Mouse (Mus musculus) hindbrain, embryonic 16.5 days (tissue): Measurements from ENCODE around the gene Zc3h8. TPM values are rescaled to one million over a fixed set of nuclear protein-coding genes. Genes with fewer than 3 reads are reported as not detected.

Source experiments
- microRNA-seq: library from miRNA; unstranded; fragments of <30 nt; microRNA quantifications from one replicate; pipeline ENCODE4, GENCODE M21; 2017
- polyA plus RNA-seq: library from polyadenylated mRNA; unstranded; fragments of >200 nt; fragmentation: Nextera tagmentation; extraction: Ambion mirVana; gene quantifications from 2 replicates; pipeline ENCODE4 v1.2.1, GENCODE M21; 2015

Zc3h8 gene
- polyA plus RNA-seq, 1 experiment from 2014 or later, result 14.1 TPM

Small RNA genes lying within 50 kb of the gene (microRNA-seq; reads per million reads assigned to microRNA genes)
- not detected for gene Gm22859

Other genes with a start within 250 kb of the Zc3h8 start
- 2.8 and 3.4 TPM in 2 replicates for gene Mertk, start 245.1 kb downstream of the Zc3h8 start, polyA plus RNA-seq
- 35.1 and 35.9 TPM in 2 replicates for gene Tmem87b, start 126.0 kb downstream of the Zc3h8 start, polyA plus RNA-seq
- gene Fbln7, start 81.1 kb downstream of the Zc3h8 start, polyA plus RNA-seq, result 3.7 and 4.3 TPM in 2 replicates
- 3.5 and 4.1 TPM in 2 replicates for gene Zc3h6, start 23.3 kb upstream of the Zc3h8 start, polyA plus RNA-seq
- gene Gm10762, start 23.6 kb upstream of the Zc3h8 start, polyA plus RNA-seq, result 16.7 and 17.0 TPM in 2 replicates
- gene Vinac1, start 104.1 kb upstream of the Zc3h8 start, polyA plus RNA-seq, result 0.70 and 0.92 TPM in 2 replicates
- gene Ttl, start 121.9 kb upstream of the Zc3h8 start, polyA plus RNA-seq, result 38.2 and 46.9 TPM in 2 replicates
- gene Polr1b, start 156.9 kb upstream of the Zc3h8 start, polyA plus RNA-seq, result 13.0 and 15.6 TPM in 2 replicates
- 18.7 and 19.8 TPM in 2 replicates for gene Chchd5, start 185.6 kb upstream of the Zc3h8 start, polyA plus RNA-seq